Mouse (Mus musculus) limb, embryonic 15.5 days (tissue): Measurements from ENCODE around the gene Plcb4. TPM values are rescaled to one million over a fixed set of nuclear protein-coding genes. Genes with fewer than 3 reads are reported as not detected.
A peak's percentile ranks its signal among the peaks of the same experiment; 100 is the strongest.

Experiments
- ATAC-seq: fragments of 200-750 bp; cut with Nextera tagmentation; 2 replicates; pipeline ENCODE4 v1.8.0; 2017; ENCODE audit warnings: low read depth, moderate TSS enrichment; ENCODE audit not compliant: insufficient number of reproducible peaks, low FRiP score, low TSS enrichment
- H3K27ac ChIP-seq: fragments of 300-500 bp; sonication (generic); 2 replicates; pipeline ENCODE4 v1.5.1; 2015; ENCODE audit warnings: moderate library complexity, mild to moderate bottlenecking, inconsistent platforms
- H3K27me3 ChIP-seq: fragments of 300-500 bp; sonication (generic); 2 replicates; pipeline ENCODE4 v1.6.1; 2015; ENCODE audit warnings: inconsistent platforms
- H3K36me3 ChIP-seq: fragments of 300-500 bp; sonication (generic); 2 replicates; pipeline ENCODE4 v1.6.1; 2015; ENCODE audit warnings: inconsistent platforms
- H3K4me1 ChIP-seq: fragments of 300-500 bp; sonication (generic); 2 replicates; pipeline ENCODE4 v1.6.1; 2015; ENCODE audit warnings: inconsistent platforms
- H3K4me2 ChIP-seq: fragments of 300-500 bp; sonication (generic); 2 replicates; pipeline ENCODE4 v1.6.1; 2015; ENCODE audit warnings: mild to moderate bottlenecking, inconsistent platforms
- H3K4me3 ChIP-seq: fragments of 300-500 bp; sonication (generic); 2 replicates; pipeline ENCODE4 v1.5.1; 2015; ENCODE audit warnings: mild to moderate bottlenecking, inconsistent platforms
- H3K9ac ChIP-seq: fragments of 300-500 bp; sonication (generic); 2 replicates; pipeline ENCODE4 v1.6.1; 2015; ENCODE audit warnings: inconsistent platforms
- H3K9me3 ChIP-seq: fragments of 300-500 bp; sonication (generic); 2 replicates; pipeline ENCODE4 v1.6.1; 2016; ENCODE audit warnings: inconsistent platforms
- WGBS: fragments of 180-500 bp; shearing (Covaris S2); methylation state at CpG from one replicate; pipeline ENCODE4 v1.1.7; 2015; 5-methylcytosine and 5-hydroxymethylcytosine counted together
- polyA plus RNA-seq: library from polyadenylated mRNA; unstranded; fragments of >200 nt; fragmentation: Nextera tagmentation; extraction: Ambion mirVana; gene quantifications from 2 replicates; pipeline ENCODE4 v1.2.1, GENCODE M21; 2015

The Plcb4 gene
- polyA plus RNA-seq, 1 experiment from 2014 or later, result 17.4 TPM

DNA sequence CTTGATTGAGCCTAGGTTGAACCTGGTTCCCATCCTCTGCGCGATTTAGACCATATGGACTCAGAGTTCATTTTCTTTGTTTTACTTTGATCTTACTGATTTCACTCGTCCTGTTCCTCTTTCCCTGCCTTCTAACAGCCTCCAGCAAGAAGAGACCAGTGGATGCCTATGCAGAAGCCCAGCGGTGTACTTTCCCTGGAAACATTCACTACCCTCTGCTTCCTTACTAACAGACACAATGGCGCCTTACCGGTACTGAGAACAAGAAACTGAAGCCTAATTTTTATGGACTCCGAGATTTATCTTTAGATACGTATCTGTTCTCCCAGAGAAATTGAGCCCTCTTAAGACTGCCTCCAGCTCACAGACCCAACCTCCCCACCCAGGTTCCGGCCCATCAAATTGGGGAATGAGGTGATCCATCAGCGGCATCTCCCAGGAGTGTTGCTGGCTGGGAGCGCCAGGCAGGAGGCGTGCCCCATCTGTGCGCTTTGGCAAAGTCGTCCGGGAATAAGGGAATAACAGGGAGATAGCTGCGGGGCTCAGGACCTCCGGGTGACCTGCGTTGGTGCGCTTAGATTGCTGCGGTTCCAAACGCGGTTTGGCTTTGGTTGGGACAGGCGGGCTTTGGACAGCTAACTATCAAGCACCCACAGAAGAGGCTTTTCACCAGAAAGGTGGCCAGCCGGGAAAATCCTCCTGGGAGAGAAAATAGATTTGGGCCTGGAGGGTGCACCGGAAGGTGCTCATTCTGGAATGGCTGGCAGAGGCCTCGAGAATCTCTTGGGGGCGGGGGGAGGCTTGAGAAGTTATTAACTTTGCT, 392.2 kb downstream of the Plcb4 start:
- Histone ChIP-seq H3K27me3 (peaks cover 14% of the 10 kb centered on the region; the same call in 1 of the 2 replicates), H3K9me3 (no peaks in the 10 kb centered on the region), H3K4me1 (peaks cover 9% of the 10 kb centered on the region), H3K4me3 (peak overlapping the region; percentile 20), H3K36me3 (no peaks in the 10 kb centered on the region), H3K4me2 (peak overlapping the region; percentile 45), H3K9ac (no peak overlapping the region), H3K27ac (no peak overlapping the region)
- ATAC-seq, result no peak
- 12% methylated on average over 27 of the region's 27 CpGs for WGBS

DNA sequence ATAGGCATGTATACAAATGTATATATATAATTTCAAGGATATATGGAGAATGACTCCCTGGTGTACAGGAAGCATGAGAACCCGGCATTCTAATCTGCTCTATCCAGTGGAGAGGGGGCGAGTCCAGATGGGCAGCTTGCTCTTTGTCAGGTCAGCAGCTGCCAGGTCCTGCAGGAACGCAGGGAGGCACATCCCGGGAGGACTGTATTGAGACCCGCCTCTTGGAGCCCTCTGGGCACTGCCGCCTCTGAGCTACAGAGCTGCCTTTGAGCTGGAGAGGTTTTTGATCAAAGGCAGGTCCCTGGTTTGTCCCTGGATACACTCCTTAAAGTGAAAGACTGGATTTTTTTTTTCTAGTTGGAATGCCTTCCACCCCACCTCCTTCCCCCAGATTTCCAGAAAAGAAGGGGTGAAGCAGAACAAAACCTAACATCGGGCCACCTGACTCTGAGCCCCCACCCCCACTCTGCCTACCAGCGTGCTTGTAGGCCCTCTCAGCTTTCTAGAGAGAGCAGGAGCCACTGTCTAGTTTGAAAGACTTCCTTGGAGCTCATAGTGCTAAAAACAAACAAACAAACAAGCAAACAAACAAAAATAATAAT, 393.0 kb downstream of the Plcb4 start, which contains the start of gene Lamp5:
Gene Lamp5 (plus strand): TSS at position 552 of the 602 bp plus-strand sequence.
- Histone ChIP-seq H3K9me3 (no peaks in the 10 kb centered on the region), H3K27me3 (peaks cover 14% of the 10 kb centered on the region; the same call in 1 of the 2 replicates), H3K4me3 (peak within 1 kb of the TSS; percentile 20), H3K4me1 (peaks cover 9% of the 10 kb centered on the region), H3K4me2 (peak within 1 kb of the TSS; percentile 45), H3K9ac (no peak within 1 kb of the TSS), H3K27ac (no peak within 1 kb of the TSS), H3K36me3 (no peaks in the 10 kb centered on the region)
- ATAC-seq, result no peak
- WGBS, result 3% methylated on average over 8 of the region's 8 CpGs

DNA sequence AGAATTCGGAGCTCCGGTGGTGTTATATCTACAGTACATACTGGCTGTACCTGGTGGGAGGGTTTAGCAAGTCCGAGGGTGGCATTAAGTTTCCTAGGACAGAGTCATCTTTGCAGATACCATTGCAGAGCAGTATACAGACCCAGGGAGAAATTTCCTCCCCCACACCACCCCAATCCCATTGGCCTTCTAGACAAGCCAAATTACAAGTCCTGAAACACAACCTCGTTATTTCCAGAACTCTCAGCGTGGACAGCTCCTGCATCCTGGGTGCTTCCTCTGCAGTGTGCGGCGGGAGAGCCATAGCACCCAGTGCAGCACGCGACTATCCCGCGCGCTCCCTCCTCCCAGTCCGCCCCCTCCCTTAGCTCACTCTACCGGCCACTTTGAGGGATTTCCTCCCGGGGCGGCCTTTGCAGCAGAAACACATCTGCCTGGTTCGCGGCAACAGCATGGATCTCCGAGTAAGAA, 399.1 kb downstream of the Plcb4 start:
- Histone ChIP-seq H3K36me3 (no peaks in the 10 kb centered on the region), H3K9ac (no peak overlapping the region), H3K27ac (no peak overlapping the region), H3K4me3 (peak overlapping the region; percentile 20), H3K4me2 (peak overlapping the region; percentile 40), H3K9me3 (no peaks in the 10 kb centered on the region), H3K4me1 (peaks cover 19% of the 10 kb centered on the region), H3K27me3 (peaks cover 38% of the 10 kb centered on the region)
- ATAC-seq, result no peak
- 5% methylated on average over 19 of the region's 19 CpGs for WGBS

DNA sequence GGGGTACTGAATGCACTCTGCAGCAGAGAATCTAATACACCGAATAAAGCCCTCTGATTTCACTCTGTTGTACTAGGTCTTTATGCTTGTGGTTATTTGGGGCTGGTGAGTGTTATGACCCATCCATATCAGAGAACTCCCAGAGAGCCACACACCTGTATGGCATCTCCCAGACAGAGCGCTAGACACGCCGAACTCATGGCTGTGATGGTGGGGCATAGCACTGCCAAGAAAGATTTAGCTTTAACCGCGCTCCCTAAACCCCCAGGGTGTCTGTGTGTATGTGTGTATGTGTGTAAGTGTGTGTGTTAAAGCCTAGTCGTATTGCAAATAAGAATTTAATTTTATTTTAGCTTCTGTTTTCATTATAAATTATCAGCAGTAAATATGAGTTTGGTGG, 399.6 kb downstream of the Plcb4 start:
- Histone ChIP-seq H3K27ac (no peak overlapping the region), H3K27me3 (peaks cover 38% of the 10 kb centered on the region), H3K4me2 (peak overlapping the region; percentile 46), H3K36me3 (no peaks in the 10 kb centered on the region), H3K9ac (no peak overlapping the region), H3K4me3 (peak overlapping the region; percentile 20; the same call in 1 of the 2 replicates), H3K4me1 (peaks cover 19% of the 10 kb centered on the region), H3K9me3 (no peaks in the 10 kb centered on the region)
- ATAC-seq, result no peak
- 4% methylated on average over 7 of the region's 7 CpGs for WGBS

DNA sequence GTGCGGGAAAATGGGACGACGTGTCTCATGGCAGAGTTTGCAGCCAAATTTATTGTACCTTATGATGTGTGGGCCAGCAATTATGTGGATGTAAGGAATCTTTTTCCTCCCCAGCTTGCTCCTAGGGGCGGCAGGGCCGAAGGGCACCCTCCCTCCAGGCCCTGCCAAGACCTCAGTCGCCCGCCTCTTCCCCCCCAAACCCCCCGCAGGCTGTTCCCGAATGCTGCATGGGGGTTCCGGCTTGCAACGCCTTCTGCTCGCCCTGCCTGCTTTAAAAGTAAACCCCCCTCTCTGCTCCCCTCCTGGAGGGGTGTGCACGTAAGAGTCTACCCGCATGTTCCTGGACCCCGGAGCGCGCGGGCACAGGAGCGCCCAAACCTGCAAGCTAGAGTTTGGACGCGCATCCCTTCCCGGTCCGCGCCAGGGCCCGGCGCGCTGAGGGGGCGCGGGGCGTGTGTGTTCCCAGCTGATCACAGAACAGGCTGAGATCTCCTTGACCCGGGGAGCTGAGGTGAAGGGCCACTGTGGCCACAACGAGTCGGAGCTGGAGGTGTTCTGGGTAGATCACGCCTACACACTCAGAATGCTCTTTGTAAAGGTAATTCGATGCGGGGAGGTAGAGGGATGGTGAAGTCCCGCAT, 400.3 kb downstream of the Plcb4 start:
- no peak overlapping the region for H3K27ac ChIP-seq
- WGBS, result 3% methylated on average over 37 of the region's 37 CpGs
- peaks cover 38% of the 10 kb centered on the region for H3K27me3 ChIP-seq
- peak overlapping the region; percentile 30 for H3K4me3 ChIP-seq
- no peaks in the 10 kb centered on the region for H3K9me3 ChIP-seq
- peak overlapping the region; percentile 46 for H3K4me2 ChIP-seq
- no peak overlapping the region for H3K9ac ChIP-seq
- ATAC-seq, result no peak
- no peaks in the 10 kb centered on the region for H3K36me3 ChIP-seq
- peaks cover 19% of the 10 kb centered on the region for H3K4me1 ChIP-seq
